Mouse (Mus musculus) left cerebral cortex, adult 9 months (tissue): ENCODE data around the gene Wnt10b.

Experiments used
- DNase-seq, 2 experiments: peaks; one replicate each; pipeline ENCODE4 v3.0.0; 2022; ENCODE audit warnings: low spot score in 2 of 2

The Wnt10b gene

GRCm38 (mm10) chr15:98796803-98797595, 19.0 kb upstream of the Wnt10b start:
- DNase-seq, result no peak

GRCm38 (mm10) chr15:98793141-98793698, 15.3 kb upstream of the Wnt10b start:
- no peak for DNase-seq

GRCm38 (mm10) chr15:98792233-98793020, 14.5 kb upstream of the Wnt10b start:
- DNase-seq, result no peak

- no peak for DNase-seq
These were observed 13.8 kb upstream of the Wnt10b start for GRCm38 (mm10) chr15:98791771-98792170.

GRCm38 (mm10) chr15:98791221-98791620, 13.3 kb upstream of the Wnt10b start:
- DNase-seq, result no peak

- no peak for DNase-seq
These were observed 12.8 kb upstream of the Wnt10b start for GRCm38 (mm10) chr15:98790761-98791160.

GRCm38 (mm10) chr15:98789661-98790535, 11.9 kb upstream of the Wnt10b start, which contains the start of gene Wnt1:
Wnt1 (plus strand) TSS chr15:98789857.
- DNase-seq, result no peak

- DNase-seq, result no peak
These were observed 11.2 kb upstream of the Wnt10b start for GRCm38 (mm10) chr15:98788972-98789660.

- DNase-seq, result no peak
These were observed 10.0 kb upstream of the Wnt10b start for GRCm38 (mm10) chr15:98787930-98788329.

GRCm38 (mm10) chr15:98785744-98786143, 7.8 kb upstream of the Wnt10b start:
- no peak for DNase-seq

- DNase-seq, result no peak
These were observed 3.2 kb upstream of the Wnt10b start for GRCm38 (mm10) chr15:98781166-98781565.

- no peak for DNase-seq
These were observed 2.6 kb upstream of the Wnt10b start for GRCm38 (mm10) chr15:98780573-98780972.

- DNase-seq, result no peak
These were observed 2.1 kb upstream of the Wnt10b start for GRCm38 (mm10) chr15:98780075-98780474.

- no peak for DNase-seq
These were observed 856 bp upstream of the Wnt10b start for GRCm38 (mm10) chr15:98778806-98779205.

- no peak for DNase-seq
These were observed 331 bp upstream of the Wnt10b start for GRCm38 (mm10) chr15:98778191-98778770.

- DNase-seq, result no peak
These were observed 839 bp downstream of the Wnt10b start for GRCm38 (mm10) chr15:98777005-98777616.

- DNase-seq, result no peak
These were observed 1.5 kb downstream of the Wnt10b start for GRCm38 (mm10) chr15:98776280-98777004.

- no peak for DNase-seq
These were observed 2.4 kb downstream of the Wnt10b start for GRCm38 (mm10) chr15:98775533-98775932.

GRCm38 (mm10) chr15:98774096-98774495, 3.9 kb downstream of the Wnt10b start:
- no peak for DNase-seq
